Mouse (Mus musculus) hindbrain, embryonic 15.5 days (tissue): ENCODE results near the gene Ghrhr. TPM values are rescaled to one million over a fixed set of nuclear protein-coding genes. Genes with fewer than 3 reads are reported as not detected.

Experiments
- ATAC-seq: fragments of 200-750 bp; cut with Nextera tagmentation; 2 replicates; pipeline ENCODE4 v1.8.0; 2017; ENCODE audit warnings: low read depth, moderate number of reproducible peaks, moderate TSS enrichment; ENCODE audit not compliant: low FRiP score
- H3K27ac ChIP-seq: fragments of 300-500 bp; sonication (generic); replicated peaks from 2 replicates; pipeline ENCODE4 v1.5.1; 2015; ENCODE audit warnings: mild to moderate bottlenecking, inconsistent platforms
- H3K27me3 ChIP-seq: fragments of 300-500 bp; sonication (generic); 2 replicates; pipeline ENCODE4 v1.6.1; 2015; ENCODE audit warnings: control low read depth, inconsistent platforms
- H3K36me3 ChIP-seq: fragments of 300-500 bp; sonication (generic); 2 replicates; pipeline ENCODE4 v1.6.1; 2015; ENCODE audit warnings: control low read depth, inconsistent platforms
- H3K4me1 ChIP-seq: fragments of 300-500 bp; sonication (generic); replicated peaks from 2 replicates; pipeline ENCODE4 v1.6.1; 2015; ENCODE audit warnings: control low read depth, inconsistent platforms
- H3K4me2 ChIP-seq: fragments of 300-500 bp; sonication (generic); 2 replicates; pipeline ENCODE4 v1.6.1; 2015; ENCODE audit warnings: moderate library complexity, mild to moderate bottlenecking, inconsistent platforms
- H3K4me3 ChIP-seq: fragments of 300-500 bp; sonication (generic); 2 replicates; pipeline ENCODE4 v1.5.1; 2015; ENCODE audit warnings: mild to moderate bottlenecking, inconsistent platforms
- H3K9ac ChIP-seq: fragments of 300-500 bp; sonication (generic); 2 replicates; pipeline ENCODE4 v1.6.1; 2015; ENCODE audit warnings: inconsistent platforms
- H3K9me3 ChIP-seq: fragments of 300-500 bp; sonication (generic); 2 replicates; pipeline ENCODE4 v1.6.1; 2016; ENCODE audit warnings: control low read depth, inconsistent platforms
- WGBS: fragments of 180-500 bp; shearing (Covaris S2); methylation state at CpG from one replicate; pipeline ENCODE4 v1.1.7; 2015; 5-methylcytosine and 5-hydroxymethylcytosine counted together
- polyA plus RNA-seq: library from polyadenylated mRNA; unstranded; fragments of >200 nt; fragmentation: Nextera tagmentation; extraction: Ambion mirVana; gene quantifications from 2 replicates; pipeline ENCODE4 v1.2.1, GENCODE M21; 2015

Ghrhr gene
- polyA plus RNA-seq, 1 experiment from 2014 or later, result not detected

- Histone ChIP-seq H3K9ac (no peak overlapping the region), H3K27ac (no peak overlapping the region), H3K9me3 (no peaks in the 10 kb centered on the region), H3K36me3 (no peaks in the 10 kb centered on the region), H3K27me3 (no peaks in the 10 kb centered on the region), H3K4me1 (peaks cover 23% of the 10 kb centered on the region), H3K4me2 (no peak overlapping the region), H3K4me3 (no peak overlapping the region)
- 65% methylated on average over 9 of the region's 9 CpGs for WGBS
- no peak for ATAC-seq
These were observed 26.1 kb downstream of the Ghrhr start for GRCm38 (mm10) chr6:55402041-55402776.

GRCm38 (mm10) chr6:55403411-55404309, 27.6 kb downstream of the Ghrhr start:
- Histone ChIP-seq H3K4me3 (no peak overlapping the region), H3K27ac (no peak overlapping the region), H3K4me1 (peaks cover 26% of the 10 kb centered on the region), H3K9me3 (no peaks in the 10 kb centered on the region), H3K36me3 (no peaks in the 10 kb centered on the region), H3K9ac (no peak overlapping the region), H3K27me3 (no peaks in the 10 kb centered on the region), H3K4me2 (no peak overlapping the region)
- ATAC-seq, result no peak
- WGBS, result 84% methylated on average over 9 of the region's 9 CpGs

GRCm38 (mm10) chr6:55404421-55404990, 28.4 kb downstream of the Ghrhr start:
- ATAC-seq, result no peak
- Histone ChIP-seq H3K9me3 (no peaks in the 10 kb centered on the region), H3K27ac (no peak overlapping the region), H3K4me3 (no peak overlapping the region), H3K36me3 (no peaks in the 10 kb centered on the region), H3K9ac (no peak overlapping the region), H3K27me3 (no peaks in the 10 kb centered on the region), H3K4me1 (peaks cover 18% of the 10 kb centered on the region), H3K4me2 (no peak overlapping the region)
- 81% methylated on average over 5 of the region's 5 CpGs for WGBS

GRCm38 (mm10) chr6:55407345-55407744, 31.2 kb downstream of the Ghrhr start:
- peaks cover 12% of the 10 kb centered on the region for H3K4me1 ChIP-seq
- H3K4me2 ChIP-seq, result no peak overlapping the region
- no peak overlapping the region for H3K9ac ChIP-seq
- H3K27ac ChIP-seq, result no peak overlapping the region
- no peaks in the 10 kb centered on the region for H3K36me3 ChIP-seq
- H3K9me3 ChIP-seq, result no peaks in the 10 kb centered on the region
- WGBS, result 89% methylated on average over 4 of the region's 4 CpGs
- no peak for ATAC-seq
- no peaks in the 10 kb centered on the region for H3K27me3 ChIP-seq
- no peak overlapping the region for H3K4me3 ChIP-seq

- Histone ChIP-seq H3K9ac (no peak overlapping the region), H3K4me2 (no peak overlapping the region), H3K36me3 (no peaks in the 10 kb centered on the region), H3K4me3 (no peak overlapping the region), H3K27ac (0 out of 2 replicates have a peak overlapping the region, but pooled peaks have one; percentile 28), H3K4me1 (peaks cover 12% of the 10 kb centered on the region), H3K27me3 (no peaks in the 10 kb centered on the region), H3K9me3 (no peaks in the 10 kb centered on the region)
- 39% methylated on average over 7 of the region's 7 CpGs for WGBS
- ATAC-seq, result no peak; the same call in 1 of the 2 replicates
These were observed 34.2 kb downstream of the Ghrhr start for GRCm38 (mm10) chr6:55410119-55410775.

- WGBS, result 82% methylated on average over 5 of the region's 5 CpGs
- Histone ChIP-seq H3K9ac (no peak overlapping the region), H3K4me1 (peaks cover 13% of the 10 kb centered on the region), H3K27ac (no peak overlapping the region), H3K36me3 (no peaks in the 10 kb centered on the region), H3K9me3 (no peaks in the 10 kb centered on the region), H3K4me2 (no peak overlapping the region), H3K27me3 (no peaks in the 10 kb centered on the region), H3K4me3 (no peak overlapping the region)
- ATAC-seq, result no peak
These were observed 34.9 kb downstream of the Ghrhr start for GRCm38 (mm10) chr6:55410977-55411376.

GRCm38 (mm10) chr6:55416202-55416601, 40.1 kb downstream of the Ghrhr start:
- no peak for ATAC-seq
- no peak overlapping the region for H3K4me3 ChIP-seq
- H3K27ac ChIP-seq, result no peak overlapping the region
- H3K9ac ChIP-seq, result no peak overlapping the region
- no peaks in the 10 kb centered on the region for H3K27me3 ChIP-seq
- no peaks in the 10 kb centered on the region for H3K36me3 ChIP-seq
- WGBS, result 41% methylated on average over 5 of the region's 5 CpGs
- peaks cover 19% of the 10 kb centered on the region for H3K4me1 ChIP-seq
- no peak overlapping the region for H3K4me2 ChIP-seq
- H3K9me3 ChIP-seq, result no peaks in the 10 kb centered on the region

- Histone ChIP-seq H3K4me2 (no peak overlapping the region), H3K9me3 (no peaks in the 10 kb centered on the region), H3K36me3 (no peaks in the 10 kb centered on the region), H3K4me1 (peaks cover 26% of the 10 kb centered on the region), H3K9ac (no peak overlapping the region), H3K27me3 (no peaks in the 10 kb centered on the region), H3K4me3 (no peak overlapping the region), H3K27ac (no peak overlapping the region)
- WGBS, result 50% methylated on average over 2 of the region's 2 CpGs
- no peak for ATAC-seq
These were observed 42.8 kb downstream of the Ghrhr start for GRCm38 (mm10) chr6:55418746-55419410.

GRCm38 (mm10) chr6:55420411-55420810, 44.3 kb downstream of the Ghrhr start:
- no peaks in the 10 kb centered on the region for H3K36me3 ChIP-seq
- H3K9me3 ChIP-seq, result no peaks in the 10 kb centered on the region
- no peak overlapping the region for H3K4me3 ChIP-seq
- WGBS, result 77% methylated on average over 3 of the region's 3 CpGs
- H3K27ac ChIP-seq, result peak overlapping the region; percentile 60
- H3K4me1 ChIP-seq, result peaks cover 26% of the 10 kb centered on the region
- no peaks in the 10 kb centered on the region for H3K27me3 ChIP-seq
- no peak overlapping the region for H3K4me2 ChIP-seq
- no peak overlapping the region for H3K9ac ChIP-seq
- ATAC-seq, result 0 out of 2 replicates have a peak, but pooled peaks have one; percentile 29

- ATAC-seq, result peak; percentile 84
- Histone ChIP-seq H3K4me3 (no peak overlapping the region), H3K27ac (peak overlapping the region; percentile 60), H3K4me2 (no peak overlapping the region), H3K4me1 (peaks cover 26% of the 10 kb centered on the region), H3K9ac (no peak overlapping the region), H3K36me3 (no peaks in the 10 kb centered on the region), H3K9me3 (no peaks in the 10 kb centered on the region), H3K27me3 (no peaks in the 10 kb centered on the region)
- 9% methylated on average over 1 of the region's 1 CpGs for WGBS
These were observed 44.8 kb downstream of the Ghrhr start for GRCm38 (mm10) chr6:55420869-55421361.

GRCm38 (mm10) chr6:55432121-55432520, 56.0 kb downstream of the Ghrhr start:
- no peak for ATAC-seq
- Histone ChIP-seq H3K27ac (no peak overlapping the region), H3K9me3 (no peaks in the 10 kb centered on the region), H3K4me2 (no peak overlapping the region), H3K36me3 (no peaks in the 10 kb centered on the region), H3K4me1 (peaks cover 30% of the 10 kb centered on the region), H3K27me3 (no peaks in the 10 kb centered on the region), H3K4me3 (no peak overlapping the region), H3K9ac (no peak overlapping the region)
